In the genomic region with DNA sequence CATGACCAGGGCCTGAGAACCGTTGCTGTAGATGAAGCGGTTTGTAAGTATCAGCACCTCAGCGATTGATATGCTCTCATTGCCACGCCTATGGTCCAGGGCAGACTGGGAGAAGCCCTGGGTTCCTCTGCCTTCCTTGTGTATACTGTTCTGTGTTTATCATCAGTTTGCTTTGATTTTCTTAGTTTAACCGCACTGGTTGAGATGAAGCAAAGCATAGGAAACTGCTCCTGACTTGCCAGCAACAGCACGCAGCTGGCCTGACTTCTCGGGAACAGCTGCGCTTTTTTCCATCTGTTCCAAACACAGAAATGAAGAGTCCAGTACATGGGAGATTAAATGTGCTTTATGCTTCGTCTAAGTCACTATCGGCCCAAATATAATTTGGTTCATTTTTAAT, we compare ENCODE assay signal across 14 mouse cellular contexts.
DNase-seq lines count a peak whose midpoint lies in the region; ATAC-seq and TF ChIP-seq lines count a peak whose summit lies in the region.
"Had no signal": no experiment of that assay in that cellular context is flagged by ENCODE, and none has a peak within 500 bp of the region (broad histone marks: within the 10 kb centered on the region; RNA-seq: fewer than 3 reads in every experiment).

No protein-coding gene starts in this region.

- TF ChIP-seq CTCF in gastrocnemius, adult 2 months (IDR thresholded peaks at IDR 0.05): no peak

- no peaks in the 10 kb centered on the region for H3K9me3 ChIP-seq in hindbrain, embryonic 16.5 days (ENCODE audit: control insufficient read depth, low read length)
- H3K9me3 ChIP-seq in hindbrain, embryonic 10.5 days: no peaks in the 10 kb centered on the region
- no peaks in the 10 kb centered on the region for H3K9me3 ChIP-seq in stomach, embryonic 16.5 days (replicated peaks; ENCODE audit: control insufficient read depth, low read length)
- H3K9me3 ChIP-seq: heart, embryonic 13.5 days; intestine, embryonic 15.5 days had no signal

- peak; percentile 29 for DNase-seq in gastrocnemius, adult 2 months
- no peak for DNase-seq in gastrocnemius, postnatal 10 days
- DNase-seq in hindbrain, embryonic 10.5 days (ENCODE audit: low spot score): no peak
- peak; percentile 2 for DNase-seq in retina, postnatal 1 day
- DNase-seq in retina, embryonic 14.5 days (ENCODE audit: low spot score): no peak
- DNase-seq in cerebellum, adult 11-12 months: no peak
- DNase-seq: cerebellum, adult 9-10 months; kidney, postnatal 4 days; spleen, adult 18-20 months had no signal

- no peaks in the 10 kb centered on the region for H3K4me1 ChIP-seq in hindbrain, embryonic 16.5 days (ENCODE audit: control insufficient read depth, insufficient read depth, low read depth, low read length)
- H3K4me1 ChIP-seq in hindbrain, embryonic 10.5 days (replicated peaks): peaks cover 7% of the 10 kb centered on the region; the same call in 1 of the 2 replicates
- H3K4me1 ChIP-seq in stomach, embryonic 16.5 days (ENCODE audit: control insufficient read depth, insufficient read depth, low read length): peaks cover 2% of the 10 kb centered on the region
- H3K4me1 ChIP-seq: heart, embryonic 13.5 days; intestine, embryonic 15.5 days had no signal

- H3K4me2 ChIP-seq in hindbrain, embryonic 16.5 days (ENCODE audit: low read length): no peak overlapping the region
- peak overlapping the region; percentile 25; the same call in 1 of the 2 replicates for H3K4me2 ChIP-seq in stomach, embryonic 16.5 days (ENCODE audit: low read depth, low read length)
- H3K4me2 ChIP-seq: heart, embryonic 13.5 days; intestine, embryonic 15.5 days had no signal

- no peaks in the 10 kb centered on the region for H3K36me3 ChIP-seq in hindbrain, embryonic 16.5 days (ENCODE audit: control insufficient read depth, insufficient read depth, low read length)
- H3K36me3 ChIP-seq in hindbrain, embryonic 10.5 days: no peaks in the 10 kb centered on the region
- no peaks in the 10 kb centered on the region for H3K36me3 ChIP-seq in stomach, embryonic 16.5 days (ENCODE audit: control insufficient read depth, insufficient read depth, low read length)
- H3K36me3 ChIP-seq: heart, embryonic 13.5 days; intestine, embryonic 15.5 days had no signal

- H3K27ac ChIP-seq in gastrocnemius, adult 2 months: no peak overlapping the region
- H3K27ac ChIP-seq in hindbrain, embryonic 16.5 days (ENCODE audit: low read depth, low read length): no peak overlapping the region
- no peak overlapping the region for H3K27ac ChIP-seq in hindbrain, embryonic 10.5 days
- H3K27ac ChIP-seq in stomach, embryonic 16.5 days (ENCODE audit: low read length): no peak overlapping the region
- H3K27ac ChIP-seq: heart, embryonic 13.5 days; intestine, embryonic 15.5 days had no signal

- H3K9ac ChIP-seq in hindbrain, embryonic 16.5 days (ENCODE audit: low read depth, low read length): no peak overlapping the region
- H3K9ac ChIP-seq in stomach, embryonic 16.5 days (ENCODE audit: low read length): no peak overlapping the region
- H3K9ac ChIP-seq: heart, embryonic 13.5 days; intestine, embryonic 15.5 days had no signal

- WGBS in hindbrain, embryonic 16.5 days: 73% methylated on average over 10 of the region's 10 CpGs
- 90% methylated on average over 10 of the region's 10 CpGs for WGBS in hindbrain, embryonic 10.5 days
- 42% methylated on average over 10 of the region's 10 CpGs for WGBS in stomach, embryonic 16.5 days

- H3K4me3 ChIP-seq in gastrocnemius, adult 2 months: peak overlapping the region; percentile 11; the same call in 1 of the 2 replicates
- H3K4me3 ChIP-seq in hindbrain, embryonic 16.5 days (ENCODE audit: low read length): no peak overlapping the region
- H3K4me3 ChIP-seq in hindbrain, embryonic 10.5 days: no peak overlapping the region
- H3K4me3 ChIP-seq in stomach, embryonic 16.5 days (replicated peaks; ENCODE audit: low read length): no peak overlapping the region
- H3K4me3 ChIP-seq: heart, embryonic 13.5 days; intestine, embryonic 15.5 days had no signal

- H3K27me3 ChIP-seq in hindbrain, embryonic 16.5 days (replicated peaks; ENCODE audit: control insufficient read depth, insufficient read depth, low read length): no peaks in the 10 kb centered on the region
- H3K27me3 ChIP-seq in hindbrain, embryonic 10.5 days (ENCODE audit: insufficient read depth, poor library complexity, severe bottlenecking): no peaks in the 10 kb centered on the region
- no peaks in the 10 kb centered on the region for H3K27me3 ChIP-seq in stomach, embryonic 16.5 days (ENCODE audit: control insufficient read depth, insufficient read depth, low read length)
- H3K27me3 ChIP-seq: heart, embryonic 13.5 days; intestine, embryonic 15.5 days had no signal

- intact Hi-C loops in gastrocnemius, adult 2 months (cut with DNase I): no loop called here

- 0 out of 2 replicates have a peak, but pooled peaks have one; percentile 40 for ATAC-seq in hindbrain, embryonic 16.5 days
- ATAC-seq in stomach, embryonic 16.5 days (ENCODE audit: insufficient read depth, low FRiP score): no peak; the same call in 1 of the 2 replicates
- ATAC-seq: activated CD4-positive, CD25-positive, alpha-beta regulatory T cell, adult 4 months; intestine, embryonic 15.5 days had no signal

Comparison
In these comparisons a context has a peak if more than half of its experiments do, and no peak if none do; other contexts are left out.
1. DNase-seq: peak in gastrocnemius, adult 2 months (single experiment) and retina, postnatal 1 day (single experiment); none in gastrocnemius, postnatal 10 days (single experiment), hindbrain, embryonic 10.5 days (single experiment), retina, embryonic 14.5 days (single experiment) and cerebellum, adult 11-12 months (single experiment).